Mouse (Mus musculus) liver, postnatal 0 days (tissue): Measurements from ENCODE around the gene Irak2. TPM values are rescaled to one million over a fixed set of nuclear protein-coding genes. Genes with fewer than 3 reads are reported as not detected.

Experiments used
- ATAC-seq: fragments of 200-750 bp; cut with Nextera tagmentation; 2 replicates; pipeline ENCODE4 v1.8.0; 2017; ENCODE audit warnings: mild to moderate bottlenecking, moderate library complexity
- DNase-seq: peaks from one replicate; pipeline ENCODE4 v3.0.0-alpha.2; 2016
- H3K27ac ChIP-seq: fragments of 300-500 bp; sonication (generic); 2 replicates; pipeline ENCODE4 v1.5.1; 2014; ENCODE audit warnings: antibody characterized with exemption, moderate library complexity, mild to moderate bottlenecking, low read depth
- H3K27me3 ChIP-seq: fragments of 300-500 bp; sonication (generic); 2 replicates; pipeline ENCODE4 v1.6.1; 2014; ENCODE audit warnings: low read length, control low read depth, mixed read lengths; ENCODE audit not compliant: insufficient read depth
- H3K36me3 ChIP-seq: fragments of 300-500 bp; sonication (generic); replicated peaks from 2 replicates; pipeline ENCODE4 v1.6.1; 2014; ENCODE audit warnings: mild to moderate bottlenecking, control low read depth, low read length, moderate library complexity, mixed read lengths; ENCODE audit not compliant: insufficient read depth
- H3K4me1 ChIP-seq: fragments of 300-500 bp; sonication (generic); 2 replicates; pipeline ENCODE4 v1.6.1; 2014; ENCODE audit warnings: antibody characterized with exemption, mild to moderate bottlenecking, control low read depth; ENCODE audit not compliant: insufficient read depth
- H3K4me2 ChIP-seq: fragments of 300-500 bp; sonication (generic); 2 replicates; pipeline ENCODE4 v1.6.1; 2014; ENCODE audit warnings: low read depth, mild to moderate bottlenecking, low read length, moderate library complexity, mixed read lengths
- H3K4me3 ChIP-seq: fragments of 300-500 bp; sonication (generic); 2 replicates; pipeline ENCODE4 v1.5.1; 2014; ENCODE audit warnings: low read depth, low read length
- H3K9ac ChIP-seq: fragments of 300-500 bp; sonication (generic); replicated peaks from 2 replicates; pipeline ENCODE4 v1.6.1; 2014; ENCODE audit warnings: mild to moderate bottlenecking, moderate library complexity
- H3K9me3 ChIP-seq: fragments of 300-500 bp; sonication (generic); 2 replicates; pipeline ENCODE4 v1.6.1; 2016; ENCODE audit warnings: mild to moderate bottlenecking, control low read depth, low read length, mixed read lengths
- CTCF ChIP-seq: sonication (generic); IDR thresholded peaks from 2 replicates; pipeline ENCODE4 v1.5.1; 2016; ENCODE audit warnings: antibody characterized with exemption, low read depth
- EP300 ChIP-seq: IDR thresholded peaks from 2 replicates; pipeline ENCODE4 v1.6.1; 2016; ENCODE audit warnings: antibody characterized with exemption, low read depth, mild to moderate bottlenecking
- WGBS: fragments of 180-500 bp; shearing (Covaris S2); extraction: QIAGEN DNeasy Blood & Tissue Kit; methylation state at CpG from one replicate; pipeline ENCODE4 v1.1.7; 2014; ENCODE audit not compliant: insufficient replicate concordance; 5-methylcytosine and 5-hydroxymethylcytosine counted together
- polyA plus RNA-seq: library from polyadenylated mRNA; unstranded; fragments of >200 nt; fragmentation: Nextera tagmentation; extraction: Ambion mirVana; gene quantifications from 2 replicates; pipeline ENCODE4 v1.2.1, GENCODE M21; 2015

The Irak2 gene
- polyA plus RNA-seq, 1 experiment from 2014 or later: 10.8 TPM

- peak; percentile 68 for ATAC-seq
- 52% methylated on average over 12 of the region's 12 CpGs for WGBS
- no peak overlapping the region for H3K9ac ChIP-seq
- no peaks in the 10 kb centered on the region for H3K27me3 ChIP-seq
- H3K4me2 ChIP-seq: 0 out of 2 replicates have a peak overlapping the region, but pooled peaks have one; percentile 36
- DNase-seq: peak; percentile 74
- TF ChIP-seq EP300: 0 out of 2 replicates have a peak, but pooled peaks have one; percentile 27
- no peak for TF ChIP-seq CTCF
- peaks cover 4% of the 10 kb centered on the region; the same call in 1 of the 2 replicates for H3K9me3 ChIP-seq
- H3K4me1 ChIP-seq: peaks cover 50% of the 10 kb centered on the region
- peak overlapping the region; percentile 86 for H3K27ac ChIP-seq
- no peaks in the 10 kb centered on the region; the same call in 1 of the 2 replicates for H3K36me3 ChIP-seq
- H3K4me3 ChIP-seq: no peak overlapping the region
Observed at GRCm38 (mm10) chr6:113661353-113662241, 23.3 kb downstream of the Irak2 start.

- WGBS: 87% methylated on average over 8 of the region's 8 CpGs
- peak; percentile 38; the same call in 1 of the 2 replicates for TF ChIP-seq CTCF
- TF ChIP-seq EP300: no peak
- ATAC-seq (no peak), DNase-seq (no peak)
- Histone ChIP-seq H3K27ac (peak overlapping the region; percentile 86), H3K9ac (no peak overlapping the region), H3K4me1 (peaks cover 47% of the 10 kb centered on the region), H3K4me3 (no peak overlapping the region), H3K9me3 (peaks cover 4% of the 10 kb centered on the region; the same call in 1 of the 2 replicates), H3K36me3 (peaks cover 3% of the 10 kb centered on the region; the same call in 1 of the 2 replicates), H3K4me2 (no peak overlapping the region), H3K27me3 (no peaks in the 10 kb centered on the region)
Observed at GRCm38 (mm10) chr6:113662964-113663700, 24.9 kb downstream of the Irak2 start.

- Histone ChIP-seq H3K27ac (no peak overlapping the region), H3K9ac (no peak overlapping the region), H3K9me3 (peaks cover 4% of the 10 kb centered on the region; the same call in 1 of the 2 replicates), H3K4me3 (no peak overlapping the region), H3K36me3 (peaks cover 3% of the 10 kb centered on the region; the same call in 1 of the 2 replicates), H3K4me1 (peaks cover 49% of the 10 kb centered on the region), H3K4me2 (no peak overlapping the region), H3K27me3 (no peaks in the 10 kb centered on the region)
- WGBS: 75% methylated on average over 7 of the region's 7 CpGs
- DNase-seq (no peak), ATAC-seq (no peak)
- TF ChIP-seq EP300 (no peak), CTCF (no peak)
Observed at GRCm38 (mm10) chr6:113664305-113664704, 26.0 kb downstream of the Irak2 start.

GRCm38 (mm10) chr6:113667611-113668122 is 29.4 kb downstream of the Irak2 start:
- peaks cover 36% of the 10 kb centered on the region for H3K4me1 ChIP-seq
- H3K9ac ChIP-seq: no peak overlapping the region
- H3K36me3 ChIP-seq: peaks cover 13% of the 10 kb centered on the region; the same call in 1 of the 2 replicates
- TF ChIP-seq EP300 (no peak), CTCF (no peak)
- H3K27me3 ChIP-seq: no peaks in the 10 kb centered on the region
- no peak overlapping the region for H3K4me2 ChIP-seq
- peaks cover 3% of the 10 kb centered on the region; the same call in 1 of the 2 replicates for H3K9me3 ChIP-seq
- ATAC-seq (no peak), DNase-seq (no peak)
- WGBS: 81% methylated on average over 8 of the region's 8 CpGs
- H3K27ac ChIP-seq: 0 out of 2 replicates have a peak overlapping the region, but pooled peaks have one; percentile 4
- no peak overlapping the region for H3K4me3 ChIP-seq

- no peaks in the 10 kb centered on the region for H3K27me3 ChIP-seq
- DNase-seq (peak; percentile 63), ATAC-seq (peak; percentile 80)
- no peak overlapping the region for H3K9ac ChIP-seq
- peaks cover 13% of the 10 kb centered on the region; the same call in 1 of the 2 replicates for H3K36me3 ChIP-seq
- 10% methylated on average over 15 of the region's 15 CpGs for WGBS
- no peak overlapping the region for H3K4me3 ChIP-seq
- H3K9me3 ChIP-seq: no peaks in the 10 kb centered on the region
- H3K27ac ChIP-seq: peak overlapping the region; percentile 82
- no peak; the same call in 1 of the 2 replicates for TF ChIP-seq EP300
- no peak for TF ChIP-seq CTCF
- H3K4me2 ChIP-seq: peak overlapping the region; percentile 56
- peaks cover 32% of the 10 kb centered on the region for H3K4me1 ChIP-seq
Observed at GRCm38 (mm10) chr6:113668287-113669154, 30.3 kb downstream of the Irak2 start.
